Mouse (Mus musculus) G1E (cell line): ENCODE measurements around the gene Tfeb.

ENCODE experiments used
- CTCF ChIP-seq: IDR thresholded peaks from 2 replicates; pipeline ENCODE4 v1.5.1; 2012; ENCODE audit warnings: low read depth, low read length, inconsistent platforms, mixed read lengths
- GATA1 ChIP-seq: IDR thresholded peaks from 2 replicates; pipeline ENCODE4 v1.6.1; 2012; ENCODE audit warnings: borderline replicate concordance, low read length, inconsistent platforms, mixed read lengths

GRCm38 (mm10) chr17:47698156-47698555 is 38.7 kb upstream of the Tfeb start:
- TF ChIP-seq CTCF: no peak
- no peak for TF ChIP-seq GATA1
